Mouse (Mus musculus): Measurements from ENCODE around the gene Gm21885. TPM values are rescaled to one million over a fixed set of nuclear protein-coding genes. Genes with fewer than 3 reads are reported as not detected.

Gene Gm21885
- total RNA-seq, 2 experiments from 2014 or later = not detected

- Histone ChIP-seq H3K4me3 (peak overlapping the region; percentile 85), H3K27ac (peak overlapping the region; percentile 100)
- DNase-seq (ENCODE audit: low spot score in 2 of 2) = peak in 1 of 2 experiments; percentile 53
- TF ChIP-seq CTCF (conservative IDR thresholded peaks at IDR 0.05) = no peak
These were observed 47.0 kb downstream of the Gm21885 start for GRCm38 (mm10) chr11:94328644-94329025.

- H3K4me3 ChIP-seq = peak overlapping the region; percentile 85
- peak; percentile 68 to 76 for DNase-seq (ENCODE audit: low spot score in 2 of 2)
- peak overlapping the region; percentile 100 for H3K27ac ChIP-seq
- TF ChIP-seq CTCF (conservative IDR thresholded peaks at IDR 0.05) = peak; percentile 78
These were observed 47.7 kb downstream of the Gm21885 start for GRCm38 (mm10) chr11:94329270-94329891.

GRCm38 (mm10) chr11:94330211-94330610, 48.5 kb downstream of the Gm21885 start:
- no peak for TF ChIP-seq CTCF (conservative IDR thresholded peaks at IDR 0.05)
- H3K4me3 ChIP-seq = peak overlapping the region; percentile 85
- DNase-seq (ENCODE audit: low spot score in 2 of 2) = no peak
- H3K27ac ChIP-seq = peak overlapping the region; percentile 100

GRCm38 (mm10) chr11:94332726-94333125, 51.1 kb downstream of the Gm21885 start:
- H3K27ac ChIP-seq = peak overlapping the region; percentile 100
- TF ChIP-seq CTCF (conservative IDR thresholded peaks at IDR 0.05) = 0 out of 2 replicates have a peak, but pooled peaks have one; percentile 18
- no peak overlapping the region; the same call in 1 of the 2 replicates for H3K4me3 ChIP-seq
- peak; percentile 55 to 72 for DNase-seq (ENCODE audit: low spot score in 2 of 2)

GRCm38 (mm10) chr11:94334386-94334968, 52.8 kb downstream of the Gm21885 start:
- Histone ChIP-seq H3K4me3 (no peak overlapping the region), H3K27ac (no peak overlapping the region)
- no peak for TF ChIP-seq CTCF (conservative IDR thresholded peaks at IDR 0.05)
- DNase-seq (ENCODE audit: low spot score in 2 of 2) = no peak

Other genes starting within 250 kb of the Gm21885 start
- 10 to 100 TPM; 36.6 to 39.2 TPM for gene Tob1, start 70.4 kb upstream of the Gm21885 start, total RNA-seq (2021)
- gene Wfikkn2, start 35.9 kb upstream of the Gm21885 start, total RNA-seq (2021) = under 1 TPM; 0.49 to 0.72 TPM
- 100 to 1,000 TPM; 115 to 132 TPM for gene Luc7l3, start 40.1 kb downstream of the Gm21885 start, total RNA-seq (2021)
- 100 to 1,000 TPM; 113 to 119 TPM for gene Ankrd40, start 46.1 kb downstream of the Gm21885 start, total RNA-seq (2021)
- 1 to 10 TPM; 1.2 to 2.2 TPM for gene Abcc3, start 111.1 kb downstream of the Gm21885 start, total RNA-seq (2021)
- gene Cacna1g, start 192.3 kb downstream of the Gm21885 start, total RNA-seq (2021) = 10 to 100 TPM; 61.0 to 74.0 TPM
- under 1 TPM in 1 of 2 experiments, not detected in 1; 0.18 TPM for gene Spata20, start 204.3 kb downstream of the Gm21885 start, total RNA-seq (2021)
- 1 to 10 TPM; 1.6 TPM for gene Epn3, start 218.1 kb downstream of the Gm21885 start, total RNA-seq (2021)
- 1 to 10 TPM; 2.2 to 4.6 TPM for gene Mycbpap, start 239.9 kb downstream of the Gm21885 start, total RNA-seq (2021)

Data from layer of hippocampus, adult 2 months (tissue).